Mouse (Mus musculus) adrenal gland, postnatal 14 days (tissue): ENCODE measurements around the gene Doc2g. TPM values are rescaled to one million over a fixed set of nuclear protein-coding genes. Genes with fewer than 3 reads are reported as not detected.
"Not testable (repeated sequence)": the region's sequence is repeated elsewhere in the genome, so short reads cannot be mapped to it uniquely, and the experiment has no call there.

Experiments
- DNase-seq: peaks from one replicate; pipeline ENCODE4 v3.0.0; 2021; ENCODE audit warnings: mixed read lengths
- total RNA-seq: library from RNA; stranded (reverse); gene quantifications from 2 replicates; pipeline ENCODE4 v1.2.3, GENCODE M21; 2021

Gene Doc2g
- total RNA-seq, 1 experiment from 2014 or later = 1.6 TPM

DNA sequence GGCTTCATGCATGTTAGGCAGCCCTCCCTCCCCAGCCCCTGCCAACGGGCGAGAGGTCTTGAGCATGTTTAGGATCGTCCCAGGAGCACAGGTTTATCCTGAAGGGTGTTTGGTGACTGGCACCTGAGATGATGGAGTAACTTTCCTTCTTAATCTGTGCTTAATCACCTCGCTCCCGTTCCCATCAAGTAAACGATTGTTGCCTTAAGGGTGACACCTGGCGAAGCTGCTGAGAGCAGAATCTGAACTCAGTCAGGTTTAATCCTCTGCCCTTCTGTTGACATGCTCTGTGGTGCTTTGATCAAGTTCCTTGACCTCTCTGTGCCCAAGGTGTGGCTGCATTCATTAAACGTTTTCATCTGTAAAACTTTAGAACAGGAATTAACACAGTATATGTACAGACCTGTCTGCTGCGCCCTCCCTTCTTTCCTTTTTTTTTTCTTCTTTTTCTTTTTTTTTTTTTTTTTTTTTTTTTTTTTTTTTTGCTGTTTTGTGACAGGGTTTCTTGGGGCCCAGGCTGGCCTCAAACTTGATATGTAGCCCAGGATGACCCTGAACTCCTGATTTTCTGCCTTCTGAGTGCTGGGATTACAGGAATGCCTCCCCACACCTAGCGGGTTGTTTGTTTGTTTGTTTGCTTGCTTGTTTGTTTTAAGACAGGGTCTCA lies 14.9 kb downstream of the Doc2g start:
- no peak for DNase-seq

DNA sequence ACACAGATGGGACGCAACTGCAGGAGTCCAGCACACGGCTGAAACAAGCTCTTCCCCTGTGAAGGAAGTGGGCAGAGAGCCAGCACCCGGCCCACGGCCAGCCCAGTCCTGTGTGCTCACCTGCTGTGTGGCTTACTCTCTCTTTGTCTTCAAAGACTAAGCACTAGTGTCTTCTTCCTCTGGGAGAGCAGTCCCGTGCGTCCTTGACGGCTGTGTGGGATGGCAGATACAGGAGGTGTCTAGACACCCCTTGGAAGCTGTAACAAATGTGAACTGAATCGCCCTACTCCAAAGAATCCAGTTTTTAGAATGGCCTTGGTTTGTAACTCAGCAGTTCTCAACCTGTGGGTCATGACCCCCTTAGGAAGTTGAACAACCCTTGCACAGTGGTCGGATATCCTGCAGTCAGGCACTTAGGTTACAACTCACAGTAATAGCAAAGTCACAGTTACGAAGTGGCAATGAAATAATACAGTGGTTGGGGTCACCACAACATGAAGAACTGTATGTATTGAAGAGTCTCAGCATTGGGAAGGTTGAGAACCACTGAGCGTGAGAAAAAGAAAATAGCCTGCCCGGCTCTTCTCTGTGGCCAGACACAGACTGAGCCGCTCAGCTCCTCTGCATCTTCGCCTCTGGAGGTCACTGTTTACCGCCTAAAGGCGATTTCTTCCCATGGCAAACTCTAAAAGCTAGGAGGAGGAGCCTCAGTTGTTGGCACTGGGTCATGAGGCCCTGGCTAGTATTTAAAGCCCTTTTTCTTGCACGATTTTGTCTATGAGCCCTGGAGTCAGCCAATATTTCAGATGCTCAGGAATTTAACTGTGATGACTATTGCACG lies 15.8 kb downstream of the Doc2g start:
- peak; percentile 90 for DNase-seq

DNA sequence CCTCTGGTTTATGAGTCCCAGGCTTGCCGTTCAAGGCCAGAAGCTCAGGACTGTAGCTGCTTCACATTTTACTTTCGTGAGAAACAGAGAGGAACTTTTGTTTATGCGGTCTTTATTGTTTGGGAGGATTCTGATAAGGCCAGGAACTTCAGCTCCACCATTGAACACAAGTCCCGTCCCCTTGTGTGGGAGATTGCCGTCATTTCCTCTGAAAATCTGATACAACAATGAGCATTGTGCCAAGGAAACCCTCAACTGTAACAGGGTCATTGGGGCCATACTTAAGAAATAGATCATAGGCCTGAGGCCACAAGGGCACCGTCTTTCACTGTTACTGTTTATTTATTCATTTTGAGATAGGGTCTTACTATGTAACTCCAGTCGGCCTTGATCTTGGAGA lies 20.1 kb downstream of the Doc2g start:
- DNase-seq = no peak

DNA sequence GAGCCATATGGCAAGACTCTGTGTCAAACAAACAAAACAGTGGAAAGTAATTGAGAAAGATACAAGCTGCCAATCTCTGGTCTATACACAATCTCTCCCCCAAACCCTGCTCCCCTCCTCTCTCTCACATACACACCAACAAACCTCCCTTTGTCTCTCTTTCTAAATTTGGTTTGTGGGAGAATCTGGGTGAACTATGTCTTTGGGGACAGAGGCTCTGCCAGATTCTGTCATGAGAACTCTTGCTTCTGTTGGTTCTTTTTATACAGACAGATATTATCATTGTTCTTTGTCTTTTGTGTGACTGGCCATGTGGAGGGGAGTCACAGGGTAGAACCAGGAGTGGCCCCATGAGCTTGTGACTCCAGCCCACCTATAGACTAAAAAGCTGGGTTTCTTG lies 24.5 kb downstream of the Doc2g start:
- DNase-seq = no peak

DNA sequence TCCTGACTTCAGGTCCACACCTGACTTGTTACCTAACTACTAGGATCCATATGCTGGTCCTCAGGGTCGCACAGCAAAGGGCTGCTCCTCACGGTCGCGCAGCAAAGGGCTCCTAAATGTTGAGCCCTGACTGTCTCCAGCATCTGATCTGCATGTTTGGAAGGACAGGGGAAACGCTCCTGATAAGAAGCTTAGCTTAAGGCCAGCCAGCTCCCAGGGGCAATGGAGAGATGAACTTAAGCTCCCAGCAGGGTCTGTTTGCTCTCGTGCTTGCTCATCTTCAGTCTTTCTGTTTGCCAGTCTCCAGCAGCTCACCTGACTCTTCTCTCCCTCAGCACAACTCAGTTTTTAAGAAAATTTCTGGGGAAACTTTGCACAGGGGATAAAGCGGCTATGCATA lies 29.6 kb downstream of the Doc2g start:
- no peak for DNase-seq

DNA sequence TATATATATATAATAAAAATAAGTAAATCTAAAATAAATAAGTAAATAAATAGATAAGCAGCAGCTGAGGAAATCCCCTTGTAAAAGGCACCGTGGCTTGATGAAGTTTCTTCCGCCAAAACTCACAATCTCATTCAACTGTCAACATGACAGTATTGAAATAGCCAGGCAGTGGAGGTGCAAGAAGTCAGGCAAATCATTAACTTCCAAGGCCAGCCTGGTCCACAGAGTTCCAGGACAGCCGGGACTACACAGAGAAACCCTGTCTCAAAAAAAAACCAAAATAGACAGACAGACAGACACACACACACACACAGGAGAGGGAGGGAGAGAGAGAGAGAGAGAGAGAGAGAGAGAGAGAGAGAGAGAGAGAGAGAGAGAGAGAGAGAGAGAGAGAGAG lies 30.2 kb downstream of the Doc2g start:
- DNase-seq = no peak

DNA sequence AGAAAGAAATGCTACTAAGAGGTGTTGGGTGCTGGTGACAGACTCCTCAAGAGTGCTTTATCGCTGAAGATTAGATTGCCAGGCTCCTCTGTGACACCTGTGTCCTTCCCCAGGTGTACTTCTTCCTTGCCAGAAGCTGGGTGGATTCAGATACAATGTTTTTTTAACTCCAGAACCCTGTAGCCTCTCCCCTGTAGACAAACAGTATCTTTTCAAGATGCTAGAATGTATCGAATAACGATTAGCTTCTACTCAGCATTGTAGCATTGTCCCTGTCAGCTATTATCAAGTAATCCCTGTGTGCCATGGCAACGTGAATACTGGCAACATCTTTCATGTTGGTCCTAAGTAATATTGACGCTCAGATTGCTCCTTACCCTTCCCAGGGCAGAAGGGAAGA lies 30.6 kb downstream of the Doc2g start:
- no peak for DNase-seq

DNA sequence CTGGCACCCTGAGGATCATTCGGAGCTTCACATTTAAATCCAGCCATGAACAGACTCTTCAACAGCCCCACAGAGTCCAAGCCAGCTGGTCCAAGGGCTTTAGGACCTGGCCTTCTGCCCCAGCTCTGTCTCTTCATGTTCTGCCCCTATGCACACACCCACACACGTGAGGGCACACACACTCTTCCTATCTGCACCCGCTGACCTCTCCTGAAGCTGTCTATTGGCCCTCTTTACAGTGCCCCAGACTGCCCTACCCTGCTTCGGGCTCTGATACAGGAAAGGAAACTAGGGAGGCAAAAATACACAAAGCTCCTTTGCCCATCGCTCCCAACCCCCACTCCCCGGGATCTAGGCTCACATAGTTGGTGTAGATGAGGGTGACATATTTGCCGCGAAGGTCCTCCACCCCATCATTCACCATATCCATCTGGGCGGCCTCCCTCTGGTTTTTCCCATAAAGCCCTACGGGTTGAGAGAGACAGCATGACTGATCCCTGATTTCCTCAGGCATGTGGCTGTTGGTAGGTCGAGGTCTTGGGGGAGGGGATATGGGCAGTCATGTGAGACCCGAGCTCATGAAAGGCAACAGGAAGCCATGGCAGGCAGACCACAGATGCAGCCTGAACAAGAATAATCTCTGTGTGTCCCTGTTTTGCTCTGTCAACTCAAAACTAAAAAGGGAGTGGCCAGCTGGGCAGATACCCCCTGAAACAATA lies 33.4 kb downstream of the Doc2g start:
- no peak for DNase-seq

DNA sequence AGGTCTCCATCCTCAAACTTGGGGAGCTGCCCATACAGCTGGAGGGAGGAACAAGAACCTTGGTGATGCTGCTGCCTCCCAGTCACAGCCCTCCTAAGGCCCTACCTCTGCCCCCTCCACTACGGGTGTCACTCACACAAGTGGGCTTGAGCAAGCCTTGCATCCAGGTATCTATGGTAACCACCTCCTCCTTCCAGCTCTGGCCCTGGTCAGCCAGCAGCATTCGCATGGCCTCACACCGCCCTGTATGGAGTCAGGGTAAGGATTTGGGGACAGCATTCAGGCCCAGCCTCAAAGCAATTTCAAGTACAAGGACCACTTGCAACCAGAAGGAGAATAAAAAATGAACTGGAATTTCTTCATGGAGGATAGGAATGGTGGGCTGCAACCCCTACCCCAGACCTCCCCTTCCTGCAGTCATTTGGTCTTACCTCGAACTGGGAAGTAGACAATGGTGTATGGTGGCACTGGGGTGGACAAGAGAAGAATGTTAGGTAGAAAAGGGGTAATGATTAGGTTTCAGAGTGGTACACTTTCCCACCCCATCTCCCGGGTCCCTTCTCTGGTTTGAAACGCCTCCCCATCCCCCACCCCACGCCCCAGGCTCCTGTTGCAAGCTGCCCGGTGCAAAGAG lies 34.2 kb downstream of the Doc2g start:
- not testable (repeated sequence) for DNase-seq

DNA sequence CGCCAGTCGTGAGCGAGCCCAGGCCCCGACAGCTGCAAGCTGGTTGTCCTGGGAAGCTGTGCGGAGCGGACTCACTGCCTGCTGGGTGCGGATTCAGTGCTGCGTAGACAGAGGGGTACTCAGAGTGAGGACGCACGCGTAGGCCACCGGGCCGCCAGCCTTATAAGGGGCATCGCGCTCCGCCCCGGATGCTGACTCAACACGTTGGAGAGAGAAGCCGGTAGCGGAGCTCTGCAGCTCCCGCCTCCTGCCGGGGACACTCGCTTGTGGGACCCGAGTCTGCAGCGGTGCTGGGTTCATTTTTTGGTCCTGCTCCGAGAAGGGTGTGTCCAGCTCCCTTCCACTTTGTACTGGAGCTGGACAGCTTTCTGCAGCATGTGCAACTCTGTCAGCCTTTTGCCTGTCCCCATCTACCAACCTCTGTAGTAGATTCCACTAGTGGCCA lies 34.7 kb downstream of the Doc2g start, which contains the start of gene Gstp1:
TSS of gene Gstp1 (minus strand) at position 198 of the 445 bp plus-strand sequence.
- peak; percentile 94 for DNase-seq

DNA sequence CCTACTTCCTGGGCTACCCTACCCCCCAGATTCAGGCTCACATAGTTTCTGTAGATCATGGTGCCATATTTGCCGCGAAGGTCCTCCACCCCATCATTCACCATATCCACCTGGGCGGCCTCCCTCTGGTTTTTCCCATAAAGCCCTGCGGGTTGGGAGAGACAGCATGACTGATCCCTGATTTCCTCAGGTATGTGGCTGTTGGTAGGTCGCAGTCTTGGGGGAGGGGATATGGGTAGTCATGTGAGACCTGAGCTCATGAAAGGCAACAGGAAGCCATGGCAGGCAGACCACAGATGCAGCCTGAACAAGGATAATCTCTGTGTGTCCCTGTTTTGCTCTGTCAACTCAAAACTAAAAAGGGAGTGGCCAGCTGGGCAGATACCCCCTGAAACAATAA lies 37.8 kb downstream of the Doc2g start:
- DNase-seq = not testable (repeated sequence)

DNA sequence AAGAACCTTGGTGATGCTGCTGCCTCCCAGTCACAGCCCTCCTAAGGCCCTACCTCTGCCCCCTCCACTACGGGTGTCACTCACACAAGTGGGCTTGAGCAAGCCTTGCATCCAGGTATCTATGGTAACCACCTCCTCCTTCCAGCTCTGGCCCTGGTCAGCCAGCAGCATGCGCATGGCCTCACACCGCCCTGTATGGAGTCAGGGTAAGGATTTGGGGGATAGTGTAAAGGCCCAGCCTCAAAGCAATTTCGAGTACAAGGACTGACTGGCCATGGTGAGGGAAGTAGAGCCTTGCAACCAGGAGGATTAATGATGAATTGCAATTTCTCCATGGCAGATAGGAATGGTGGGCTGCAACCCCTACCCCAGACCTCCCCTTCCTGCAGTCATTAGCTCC lies 38.4 kb downstream of the Doc2g start:
- DNase-seq = not testable (repeated sequence)

DNA sequence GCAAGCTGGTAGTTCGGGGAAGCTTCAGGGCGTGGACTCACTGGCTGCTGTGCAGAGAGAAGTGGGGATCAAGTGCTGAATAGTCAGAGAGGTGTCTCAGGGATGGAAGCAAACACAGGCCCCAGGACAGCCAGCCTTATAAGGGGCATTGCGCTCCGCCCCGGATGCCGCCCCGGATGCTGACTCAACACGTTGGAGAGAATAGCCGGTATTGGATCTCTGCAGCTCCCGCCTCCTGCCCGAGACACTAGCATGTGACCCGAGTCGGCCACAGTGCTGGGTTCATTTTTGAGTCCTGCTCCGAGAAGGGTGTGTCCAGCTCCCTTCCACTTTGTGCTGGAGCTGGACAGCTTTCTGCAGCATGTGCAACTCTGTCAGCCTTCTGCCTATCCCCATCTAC lies 39.0 kb downstream of the Doc2g start:
- DNase-seq = peak; percentile 48

DNA sequence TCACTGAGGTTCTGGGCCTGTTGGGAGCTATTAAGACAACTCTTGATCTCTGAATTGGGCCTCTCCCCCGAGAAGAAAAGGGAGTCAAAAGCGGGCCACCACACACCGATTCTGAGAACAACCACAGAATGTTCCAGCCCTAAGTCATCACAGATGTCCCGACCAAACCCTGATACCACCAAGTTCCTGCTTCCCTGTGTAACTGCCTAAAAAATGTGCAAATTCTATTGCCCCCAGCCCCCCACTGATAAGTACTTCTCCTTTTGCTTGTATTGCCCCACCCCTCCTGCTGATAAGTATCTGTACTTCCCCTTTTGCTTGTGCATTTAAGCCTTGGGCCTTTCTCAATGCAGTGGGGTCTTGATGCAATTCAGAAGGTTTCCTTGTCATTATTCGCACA lies 41.0 kb downstream of the Doc2g start:
- not testable (repeated sequence) for DNase-seq

DNA sequence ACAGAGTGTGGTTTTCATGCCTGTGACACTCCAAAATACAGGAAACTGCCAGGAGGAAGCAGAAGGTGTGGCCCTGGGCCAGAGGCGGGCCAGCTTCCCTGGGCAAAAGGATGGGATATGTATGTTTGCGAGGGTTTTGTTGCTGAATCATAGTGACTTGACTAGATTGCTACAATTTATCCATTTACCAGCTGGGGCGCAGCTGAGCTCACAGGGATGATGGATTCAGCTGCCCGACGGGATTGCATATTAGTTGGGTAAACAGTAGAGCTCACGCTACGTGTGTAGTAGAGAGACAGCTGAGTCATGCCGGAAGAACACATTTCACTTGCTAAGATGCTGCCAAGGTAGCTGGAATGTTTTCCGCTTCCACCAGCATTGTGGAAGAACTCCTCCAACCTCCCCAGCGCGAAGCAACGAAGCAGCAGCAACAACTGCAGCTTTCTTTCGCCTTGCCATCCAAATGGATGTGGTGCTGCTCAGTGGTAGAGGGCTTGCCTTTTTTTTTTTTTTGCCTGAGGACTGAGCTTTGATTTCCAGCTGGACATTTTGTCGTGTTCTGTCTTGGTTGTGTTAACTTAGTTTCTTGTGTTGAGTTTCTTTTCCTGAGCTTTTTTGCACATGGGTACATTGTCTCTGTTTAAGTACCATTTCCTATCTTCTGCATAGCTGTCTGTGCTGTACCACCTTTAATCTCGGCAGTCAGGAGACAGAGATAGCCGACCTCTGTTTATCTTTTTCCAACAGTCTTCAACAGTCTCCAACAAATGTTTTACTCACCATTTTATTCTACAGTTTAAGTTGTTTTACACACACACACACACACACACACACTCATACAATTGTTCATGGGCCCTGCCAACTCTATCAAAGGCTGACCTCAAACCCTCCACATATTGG lies 43.1 kb downstream of the Doc2g start, which contains the start of gene Gstp2:
TSS of gene Gstp2 (minus strand) at position 58 of the 900 bp plus-strand sequence.
- peak; percentile 88 for DNase-seq

DNA sequence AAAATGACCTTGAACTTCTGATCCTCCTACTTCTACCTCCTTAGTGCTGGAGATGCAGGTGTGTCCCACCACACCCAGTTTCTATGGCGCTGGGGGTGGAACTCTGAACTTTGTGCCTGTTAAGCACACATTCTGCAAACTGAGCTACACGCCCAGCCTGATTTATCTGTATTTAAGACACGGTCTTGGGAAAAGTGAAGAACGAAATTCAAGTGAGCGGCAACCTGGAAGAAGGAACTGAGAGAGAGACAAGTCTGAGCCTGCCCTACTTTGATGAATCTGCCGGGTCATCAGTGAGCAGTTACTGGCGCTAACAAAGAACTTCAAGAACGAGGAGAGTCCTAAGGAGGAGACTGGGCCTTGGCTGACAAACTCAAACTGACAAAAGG lies 43.7 kb downstream of the Doc2g start:
- no peak for DNase-seq

DNA sequence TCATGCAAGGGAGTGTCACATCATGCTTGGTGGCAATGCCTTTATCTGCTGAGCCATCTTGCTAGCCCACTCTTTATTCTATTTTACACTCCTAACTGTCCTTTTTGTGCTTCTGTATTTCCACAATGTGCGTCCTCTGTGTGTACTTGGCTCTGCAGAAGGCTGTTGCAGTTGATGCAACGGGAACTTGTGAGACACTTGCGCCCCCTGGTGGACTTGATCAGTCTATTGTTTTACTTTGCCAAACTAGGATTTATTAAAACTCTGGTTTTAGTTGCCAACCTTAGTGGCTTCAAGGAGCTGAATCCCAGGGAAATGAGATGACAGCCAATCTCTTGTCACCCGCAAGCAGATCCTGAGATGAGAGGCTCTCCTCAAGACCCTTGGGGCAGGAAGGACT lies 44.7 kb downstream of the Doc2g start:
- peak; percentile 93 for DNase-seq

DNA sequence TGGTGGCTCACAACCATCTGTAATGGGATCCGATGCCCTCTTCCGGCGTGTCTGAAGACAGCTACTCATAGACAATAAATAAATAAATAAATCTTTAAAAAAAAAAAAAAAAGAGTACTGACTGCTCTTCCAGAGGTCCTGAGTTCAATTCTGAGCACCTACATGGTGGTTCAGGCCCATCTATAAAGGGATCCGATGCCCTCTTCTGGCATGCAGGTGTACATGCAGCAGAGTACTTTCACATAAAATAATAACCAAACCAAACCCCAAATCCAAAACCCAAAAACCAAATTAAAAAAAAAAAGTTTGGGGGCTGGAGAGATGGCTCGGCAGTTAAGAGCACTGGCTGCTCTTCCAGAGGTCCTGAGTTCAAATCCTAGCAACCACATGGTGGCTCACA lies 46.0 kb downstream of the Doc2g start:
- peak; percentile 1 for DNase-seq

DNA sequence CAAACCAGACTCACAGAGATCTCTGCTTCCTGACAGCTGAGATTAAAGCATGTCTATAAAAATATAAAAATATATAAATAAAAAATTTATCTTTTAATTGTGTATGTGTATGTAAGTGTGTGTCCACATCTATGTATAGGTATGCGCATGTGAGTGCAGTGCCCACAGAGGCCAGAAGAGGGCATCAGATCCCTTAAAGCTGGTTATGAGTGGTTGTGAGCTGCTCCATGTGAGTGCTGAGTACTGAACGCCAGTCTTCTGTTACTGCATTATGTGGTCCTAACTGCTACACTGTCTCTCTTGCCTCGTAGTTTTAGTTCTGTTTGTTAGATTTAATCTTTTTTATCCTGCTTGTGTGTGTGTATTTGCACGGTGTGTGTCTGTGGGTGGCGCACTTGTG lies 47.9 kb downstream of the Doc2g start:
- DNase-seq = peak; percentile 16

DNA sequence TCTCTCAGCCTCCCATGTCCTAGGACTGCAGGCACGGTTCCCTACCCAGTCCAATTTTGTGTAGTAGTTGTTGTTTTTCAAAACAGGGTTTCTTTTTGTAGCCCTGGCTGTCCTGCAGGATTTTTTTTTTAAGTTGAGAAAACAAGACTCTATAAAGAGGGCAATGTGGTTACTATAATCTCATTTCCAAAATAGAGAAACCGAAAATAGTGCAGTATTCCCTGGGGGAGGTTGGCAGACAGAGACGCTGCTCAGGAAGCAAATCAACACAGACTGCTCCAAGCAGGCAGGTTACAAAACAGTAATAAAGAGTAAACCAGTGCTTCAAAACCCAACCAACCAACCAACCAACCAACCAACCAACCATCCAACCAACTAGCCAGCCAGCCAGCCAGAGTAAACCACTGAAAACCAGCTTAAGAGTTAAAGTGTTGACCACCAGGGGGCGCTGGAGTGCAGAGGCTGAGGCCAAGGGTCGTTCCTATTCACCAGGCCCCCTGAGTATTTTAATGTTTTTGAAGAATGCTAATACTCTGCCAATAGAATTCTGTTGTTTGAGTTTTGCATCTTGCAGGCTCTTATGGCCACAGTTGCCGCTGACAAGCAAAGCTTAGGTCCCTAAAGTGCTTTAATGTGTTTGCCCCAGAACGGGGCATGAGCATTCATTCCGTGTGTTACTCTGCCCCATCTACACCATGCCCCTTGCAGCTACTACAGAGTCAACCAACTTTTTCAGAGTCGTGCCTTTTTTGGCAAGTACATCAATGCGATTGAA lies 48.8 kb downstream of the Doc2g start:
- DNase-seq = peak; percentile 84
